Mouse (Mus musculus) stomach, embryonic 16.5 days (tissue): ENCODE results near the gene Car5a. TPM values are rescaled to one million over a fixed set of nuclear protein-coding genes. Genes with fewer than 3 reads are reported as not detected.

Experiments
- ATAC-seq: fragments of 200-750 bp; cut with Nextera tagmentation; 2 replicates; pipeline ENCODE4 v1.8.0; 2017; ENCODE audit warnings: moderate number of reproducible peaks, moderate TSS enrichment; ENCODE audit not compliant: insufficient read depth, low FRiP score
- H3K27ac ChIP-seq: fragments of 300-500 bp; sonication (generic); 2 replicates; pipeline ENCODE4 v1.5.1; 2014; ENCODE audit warnings: low read length
- H3K27me3 ChIP-seq: fragments of 300-500 bp; sonication (generic); 2 replicates; pipeline ENCODE4 v1.6.1; 2014; ENCODE audit warnings: low read length, control low read depth, mixed read lengths; ENCODE audit not compliant: control insufficient read depth, insufficient read depth
- H3K36me3 ChIP-seq: fragments of 300-500 bp; sonication (generic); 2 replicates; pipeline ENCODE4 v1.6.1; 2014; ENCODE audit warnings: low read length; ENCODE audit not compliant: control insufficient read depth, insufficient read depth
- H3K4me1 ChIP-seq: fragments of 300-500 bp; sonication (generic); 2 replicates; pipeline ENCODE4 v1.6.1; 2014; ENCODE audit warnings: low read length, control low read depth, mixed read lengths; ENCODE audit not compliant: control insufficient read depth, insufficient read depth
- H3K4me2 ChIP-seq: fragments of 300-500 bp; sonication (generic); 2 replicates; pipeline ENCODE4 v1.6.1; 2014; ENCODE audit warnings: low read depth, low read length, mixed read lengths
- H3K4me3 ChIP-seq: fragments of 300-500 bp; sonication (generic); replicated peaks from 2 replicates; pipeline ENCODE4 v1.5.1; 2014; ENCODE audit warnings: mild to moderate bottlenecking, low read length
- H3K9ac ChIP-seq: fragments of 300-500 bp; sonication (generic); 2 replicates; pipeline ENCODE4 v1.6.1; 2014; ENCODE audit warnings: low read length
- H3K9me3 ChIP-seq: fragments of 300-500 bp; sonication (generic); replicated peaks from 2 replicates; pipeline ENCODE4 v1.6.1; 2016; ENCODE audit warnings: low read length, control low read depth; ENCODE audit not compliant: control insufficient read depth
- WGBS: fragments of 180-500 bp; shearing (Covaris S2); extraction: QIAGEN DNeasy Blood & Tissue Kit; methylation state at CpG from one replicate; pipeline ENCODE4 v1.1.7; 2014; 5-methylcytosine and 5-hydroxymethylcytosine counted together
- polyA plus RNA-seq: library from polyadenylated mRNA; unstranded; fragments of >200 nt; fragmentation: Nextera tagmentation; extraction: Ambion mirVana; gene quantifications from 2 replicates; pipeline ENCODE4 v1.2.1, GENCODE M21; 2015

Gene Car5a
- polyA plus RNA-seq, 1 experiment from 2014 or later = 0.40 TPM

- 79% methylated on average over 8 of the region's 8 CpGs for WGBS
- no peak for ATAC-seq
- Histone ChIP-seq H3K27me3 (no peaks in the 10 kb centered on the region), H3K36me3 (no peaks in the 10 kb centered on the region), H3K4me3 (no peak overlapping the region), H3K9me3 (no peaks in the 10 kb centered on the region), H3K4me1 (peaks cover 31% of the 10 kb centered on the region), H3K4me2 (no peak overlapping the region), H3K27ac (no peak overlapping the region), H3K9ac (no peak overlapping the region)
Observed at GRCm38 (mm10) chr8:121964716-121965512, 20.2 kb upstream of the Car5a start.

GRCm38 (mm10) chr8:121962892-121963291 is 18.2 kb upstream of the Car5a start:
- Histone ChIP-seq H3K4me3 (no peak overlapping the region), H3K27me3 (no peaks in the 10 kb centered on the region), H3K27ac (no peak overlapping the region), H3K9me3 (no peaks in the 10 kb centered on the region), H3K4me2 (no peak overlapping the region), H3K9ac (no peak overlapping the region), H3K4me1 (peaks cover 23% of the 10 kb centered on the region), H3K36me3 (no peaks in the 10 kb centered on the region)
- WGBS = 74% methylated on average over 3 of the region's 3 CpGs
- ATAC-seq = no peak

- Histone ChIP-seq H3K36me3 (no peaks in the 10 kb centered on the region), H3K27ac (no peak overlapping the region), H3K9me3 (no peaks in the 10 kb centered on the region), H3K9ac (no peak overlapping the region), H3K27me3 (no peaks in the 10 kb centered on the region), H3K4me3 (no peak overlapping the region), H3K4me1 (peaks cover 4% of the 10 kb centered on the region; the same call in 1 of the 2 replicates), H3K4me2 (no peak overlapping the region)
- 89% methylated on average over 1 of the region's 1 CpGs for WGBS
- no peak for ATAC-seq
Observed at GRCm38 (mm10) chr8:121958395-121958794, 13.7 kb upstream of the Car5a start.

- H3K27me3 ChIP-seq = no peaks in the 10 kb centered on the region
- H3K36me3 ChIP-seq = no peaks in the 10 kb centered on the region
- H3K27ac ChIP-seq = no peak overlapping the region
- H3K4me1 ChIP-seq = peaks cover 27% of the 10 kb centered on the region
- 53% methylated on average over 1 of the region's 1 CpGs for WGBS
- ATAC-seq = no peak
- H3K4me2 ChIP-seq = no peak overlapping the region
- H3K4me3 ChIP-seq = no peak overlapping the region
- H3K9ac ChIP-seq = no peak overlapping the region
- no peaks in the 10 kb centered on the region for H3K9me3 ChIP-seq
Observed at GRCm38 (mm10) chr8:121955825-121956500, 11.3 kb upstream of the Car5a start.

GRCm38 (mm10) chr8:121954981-121955555 is 10.4 kb upstream of the Car5a start:
- 65% methylated on average over 10 of the region's 10 CpGs for WGBS
- H3K9me3 ChIP-seq = no peaks in the 10 kb centered on the region
- ATAC-seq = no peak

GRCm38 (mm10) chr8:121953821-121954545 is 9.3 kb upstream of the Car5a start:
- no peak overlapping the region for H3K4me3 ChIP-seq
- 56% methylated on average over 3 of the region's 3 CpGs for WGBS
- no peaks in the 10 kb centered on the region for H3K27me3 ChIP-seq
- no peak overlapping the region for H3K4me2 ChIP-seq
- no peaks in the 10 kb centered on the region for H3K36me3 ChIP-seq
- no peak overlapping the region for H3K9ac ChIP-seq
- no peaks in the 10 kb centered on the region for H3K9me3 ChIP-seq
- ATAC-seq = no peak
- no peak overlapping the region; the same call in 1 of the 2 replicates for H3K27ac ChIP-seq
- peaks cover 33% of the 10 kb centered on the region for H3K4me1 ChIP-seq

More at GRCm38 (mm10) chr8:121954981-121955555, 10.4 kb upstream of the Car5a start:
- no peaks in the 10 kb centered on the region for H3K27me3 ChIP-seq
- no peak overlapping the region for H3K4me2 ChIP-seq
- peaks cover 27% of the 10 kb centered on the region for H3K4me1 ChIP-seq
- no peak overlapping the region for H3K9ac ChIP-seq
- H3K4me3 ChIP-seq = no peak overlapping the region
- H3K27ac ChIP-seq = peak overlapping the region; percentile 10; the same call in 1 of the 2 replicates
- H3K36me3 ChIP-seq = no peaks in the 10 kb centered on the region

GRCm38 (mm10) chr8:121952800-121953199 is 8.1 kb upstream of the Car5a start:
- 87% methylated on average over 7 of the region's 7 CpGs for WGBS
- H3K27me3 ChIP-seq = no peaks in the 10 kb centered on the region
- no peaks in the 10 kb centered on the region for H3K36me3 ChIP-seq
- H3K9me3 ChIP-seq = no peaks in the 10 kb centered on the region
- peak overlapping the region; percentile 92; the same call in 1 of the 2 replicates for H3K4me2 ChIP-seq
- H3K4me3 ChIP-seq = no peak overlapping the region
- peaks cover 42% of the 10 kb centered on the region for H3K4me1 ChIP-seq
- no peak overlapping the region for H3K27ac ChIP-seq
- no peak for ATAC-seq
- H3K9ac ChIP-seq = no peak overlapping the region

- Histone ChIP-seq H3K27ac (no peak overlapping the region), H3K9ac (peak overlapping the region; percentile 11; the same call in 1 of the 2 replicates), H3K36me3 (no peaks in the 10 kb centered on the region), H3K9me3 (no peaks in the 10 kb centered on the region), H3K4me2 (peak overlapping the region; percentile 92), H3K4me1 (peaks cover 47% of the 10 kb centered on the region), H3K4me3 (peak overlapping the region; percentile 89; the same call in 1 of the 2 replicates), H3K27me3 (no peaks in the 10 kb centered on the region)
- ATAC-seq = no peak
Observed at GRCm38 (mm10) chr8:121952122-121952521, 7.4 kb upstream of the Car5a start.
